Mouse (Mus musculus) limb, embryonic 14.5 days (tissue): ENCODE data around the gene Prps2. TPM values are rescaled to one million over a fixed set of nuclear protein-coding genes. Genes with fewer than 3 reads are reported as not detected.
"Not testable (repeated sequence)": the region's sequence is repeated elsewhere in the genome, so short reads cannot be mapped to it uniquely, and the experiment has no call there.

Source experiments
- ATAC-seq: fragments of 200-750 bp; cut with Nextera tagmentation; 2 replicates; pipeline ENCODE4 v1.8.0; 2017; ENCODE audit warnings: low read depth, moderate number of reproducible peaks, moderate TSS enrichment; ENCODE audit not compliant: low FRiP score
- DNase-seq: peaks from one replicate; pipeline ENCODE4 v3.0.0-alpha.2; 2015; ENCODE audit warnings: low spot score
- H3K27ac ChIP-seq: fragments of 300-500 bp; sonication (generic); replicated peaks from 2 replicates; pipeline ENCODE4 v1.5.1; 2014; ENCODE audit warnings: low read depth, mild to moderate bottlenecking, low read length, moderate library complexity, mixed read lengths
- H3K27me3 ChIP-seq: fragments of 300-500 bp; sonication (generic); 2 replicates; pipeline ENCODE4 v1.6.1; 2014; ENCODE audit warnings: low read length, mixed read lengths; ENCODE audit not compliant: control insufficient read depth, insufficient read depth
- H3K36me3 ChIP-seq: fragments of 300-500 bp; sonication (generic); 2 replicates; pipeline ENCODE4 v1.6.1; 2014; ENCODE audit warnings: mild to moderate bottlenecking, low read length, moderate library complexity, mixed read lengths; ENCODE audit not compliant: control insufficient read depth, insufficient read depth
- H3K4me1 ChIP-seq: fragments of 300-500 bp; sonication (generic); 2 replicates; pipeline ENCODE4 v1.6.1; 2014; ENCODE audit warnings: antibody characterized with exemption, low read length, mixed read lengths; ENCODE audit not compliant: control insufficient read depth, insufficient read depth
- H3K4me2 ChIP-seq: fragments of 300-500 bp; sonication (generic); replicated peaks from 2 replicates; pipeline ENCODE4 v1.6.1; 2014; ENCODE audit warnings: low read depth, mild to moderate bottlenecking, low read length, moderate library complexity; ENCODE audit not compliant: severe bottlenecking
- H3K4me3 ChIP-seq: fragments of 300-500 bp; sonication (generic); replicated peaks from 2 replicates; pipeline ENCODE4 v1.5.1; 2014; ENCODE audit warnings: low read length
- H3K9ac ChIP-seq: fragments of 300-500 bp; sonication (generic); 2 replicates; pipeline ENCODE4 v1.6.1; 2014; ENCODE audit warnings: mild to moderate bottlenecking, low read depth, low read length, moderate library complexity; ENCODE audit not compliant: severe bottlenecking
- H3K9me3 ChIP-seq: fragments of 300-500 bp; sonication (generic); 2 replicates; pipeline ENCODE4 v1.6.1; 2016; ENCODE audit warnings: low read length; ENCODE audit not compliant: control insufficient read depth
- POLR2A ChIP-seq: fragments of 200-500 bp; IDR thresholded peaks from 2 replicates; pipeline ENCODE4 v1.8.0; 2012; ENCODE audit warnings: inconsistent platforms, mild to moderate bottlenecking, moderate library complexity, borderline replicate concordance; ENCODE audit not compliant: insufficient read depth, insufficient read length; ENCODE audit errors: extremely low read depth
- WGBS: fragments of 180-500 bp; shearing (Covaris S2); extraction: QIAGEN DNeasy Blood & Tissue Kit; methylation state at CpG from one replicate; pipeline ENCODE4 v1.1.7; 2014; 5-methylcytosine and 5-hydroxymethylcytosine counted together
- polyA plus RNA-seq, 2 experiments: library from polyadenylated mRNA; depleted of rRNA in 1 of 2; stranded (reverse) in 1 of 2; unstranded in 1 of 2; fragments of >200 nt; fragmentation: Nextera tagmentation in 1 of 2; extraction: Ambion mirVana in 1 of 2; gene quantifications; 2 replicates each; pipeline versions ENCODE4 v1.2.1 to v1.2.3; 2012 to 2014

Gene Prps2
- polyA plus RNA-seq, 2 experiments: 9.7 to 13.3 TPM

GRCm38 (mm10) chrX:167380073-167380472 is 2.5 kb downstream of the Prps2 start:
- no peak overlapping the region for H3K4me3 ChIP-seq
- WGBS: 72% methylated on average over 4 of the region's 4 CpGs
- H3K36me3 ChIP-seq: no peaks in the 10 kb centered on the region
- no peak for TF ChIP-seq POLR2A
- ATAC-seq (no peak), DNase-seq (no peak)
- H3K9ac ChIP-seq: no peak overlapping the region
- no peaks in the 10 kb centered on the region for H3K9me3 ChIP-seq
- no peaks in the 10 kb centered on the region for H3K4me1 ChIP-seq
- no peak overlapping the region for H3K27ac ChIP-seq
- no peak overlapping the region for H3K4me2 ChIP-seq
- H3K27me3 ChIP-seq: no peaks in the 10 kb centered on the region

- H3K9ac ChIP-seq, ATAC-seq, H3K36me3 ChIP-seq, DNase-seq, H3K4me1 ChIP-seq, H3K4me3 ChIP-seq, H3K4me2 ChIP-seq, H3K9me3 ChIP-seq, H3K27me3 ChIP-seq, H3K27ac ChIP-seq: not testable (repeated sequence)
- 86% methylated on average over 3 of the region's 3 CpGs for WGBS
These were observed 21.3 kb downstream of the Prps2 start for GRCm38 (mm10) chrX:167361231-167361630.

GRCm38 (mm10) chrX:167359704-167360103 is 22.8 kb downstream of the Prps2 start:
- H3K9me3 ChIP-seq: no peaks in the 10 kb centered on the region
- no peak for DNase-seq
- no peak overlapping the region for H3K27ac ChIP-seq
- 84% methylated on average over 7 of the region's 7 CpGs for WGBS
- no peak for TF ChIP-seq POLR2A
- H3K27me3 ChIP-seq: no peaks in the 10 kb centered on the region
- H3K4me2 ChIP-seq: no peak overlapping the region
- no peak for ATAC-seq
- H3K9ac ChIP-seq: no peak overlapping the region
- H3K4me3 ChIP-seq: no peak overlapping the region
- H3K4me1 ChIP-seq: no peaks in the 10 kb centered on the region
- H3K36me3 ChIP-seq: 0 out of 2 replicates have a peak, but pooled peaks cover 3% of the 10 kb centered on the region

- Histone ChIP-seq H3K4me3 (no peak overlapping the region), H3K9me3 (no peaks in the 10 kb centered on the region), H3K36me3 (0 out of 2 replicates have a peak, but pooled peaks cover 3% of the 10 kb centered on the region), H3K4me1 (no peaks in the 10 kb centered on the region), H3K27me3 (no peaks in the 10 kb centered on the region), H3K4me2 (no peak overlapping the region), H3K9ac (no peak overlapping the region), H3K27ac (no peak overlapping the region)
- no peak for DNase-seq
- ATAC-seq: no peak
- whole genome bisulfite sequencing: 76% methylated on average over 2 of the region's 2 CpGs
- no peak for TF ChIP-seq POLR2A
These were observed 25.1 kb downstream of the Prps2 start for GRCm38 (mm10) chrX:167357415-167357814.

GRCm38 (mm10) chrX:167355965-167356364 is 26.6 kb downstream of the Prps2 start:
- no peaks in the 10 kb centered on the region for H3K27me3 ChIP-seq
- H3K27ac ChIP-seq: no peak overlapping the region
- ATAC-seq (no peak), DNase-seq (no peak)
- H3K4me1 ChIP-seq: no peaks in the 10 kb centered on the region
- no peak overlapping the region for H3K4me2 ChIP-seq
- whole genome bisulfite sequencing: 54% methylated on average over 3 of the region's 3 CpGs
- 0 out of 2 replicates have a peak, but pooled peaks cover 3% of the 10 kb centered on the region for H3K36me3 ChIP-seq
- no peak overlapping the region for H3K4me3 ChIP-seq
- H3K9me3 ChIP-seq: no peaks in the 10 kb centered on the region
- no peak for TF ChIP-seq POLR2A
- H3K9ac ChIP-seq: no peak overlapping the region

GRCm38 (mm10) chrX:167353617-167354016 is 28.9 kb downstream of the Prps2 start:
- 93% methylated on average over 2 of the region's 2 CpGs for WGBS
- Histone ChIP-seq H3K9ac (no peak overlapping the region), H3K27ac (no peak overlapping the region), H3K4me2 (no peak overlapping the region), H3K9me3 (no peaks in the 10 kb centered on the region), H3K27me3 (no peaks in the 10 kb centered on the region), H3K4me3 (no peak overlapping the region), H3K36me3 (no peaks in the 10 kb centered on the region), H3K4me1 (no peaks in the 10 kb centered on the region)
- TF ChIP-seq POLR2A: no peak
- ATAC-seq: no peak
- no peak for DNase-seq
